Mouse (Mus musculus): ENCODE measurements around the gene Irgc1. TPM values are rescaled to one million over a fixed set of nuclear protein-coding genes. Genes with fewer than 3 reads are reported as not detected.

Irgc1 gene
- total and polyA plus RNA-seq, 2 experiments from 2014 or later = not detected

DNA sequence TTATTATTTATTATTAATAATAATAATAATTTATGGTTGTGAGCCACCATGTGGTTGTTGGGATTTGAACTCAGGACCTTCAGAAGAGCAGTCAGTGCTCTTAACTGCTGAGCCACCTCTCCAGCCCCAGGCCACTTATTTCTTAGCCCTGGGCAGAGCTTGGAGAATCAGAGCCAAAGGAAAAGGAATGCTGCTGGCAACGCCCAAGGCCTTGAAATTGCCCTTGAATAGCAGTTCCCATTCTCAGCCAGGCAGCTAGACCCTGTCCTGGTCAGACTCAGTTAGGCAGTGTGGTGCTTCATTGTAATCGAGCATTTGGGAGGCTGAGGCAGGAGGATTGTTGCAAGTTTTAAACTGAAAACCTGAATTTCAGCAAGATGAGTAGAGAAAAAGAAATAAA is 2.1 kb upstream of the Irgc1 start:
- ATAC-seq (no peak), DNase-seq (ENCODE audit: low spot score) (no peak)
- H3K4me1 ChIP-seq (ENCODE audit: insufficient read depth, low read length) = no peaks in the 10 kb centered on the region
- H3K27me3 ChIP-seq (ENCODE audit: insufficient read depth, low read length) = no peaks in the 10 kb centered on the region
- H3K4me2 ChIP-seq (ENCODE audit: low read depth, low read length) = no peak overlapping the region
- H3K36me3 ChIP-seq (ENCODE audit: insufficient read depth, low read length) = no peaks in the 10 kb centered on the region
- TF ChIP-seq CTCF (IDR thresholded peaks at IDR 0.05; ENCODE audit: low read depth) = no peak
- no peaks in the 10 kb centered on the region for H3K9me3 ChIP-seq (ENCODE audit: low read length)
- H3K9ac ChIP-seq (replicated peaks; ENCODE audit: low read length) = no peak overlapping the region
- H3K4me3 ChIP-seq (ENCODE audit: low read length) = no peak overlapping the region
- no peak overlapping the region for H3K27ac ChIP-seq
- WGBS = 67% methylated on average over 2 of the region's 2 CpGs

GRCm38 (mm10) chr7:24450585-24451017 is 1.5 kb downstream of the Irgc1 start:
- ATAC-seq (no peak), DNase-seq (ENCODE audit: low spot score) (no peak)
- H3K4me3 ChIP-seq (ENCODE audit: low read length) = no peak overlapping the region
- no peaks in the 10 kb centered on the region for H3K36me3 ChIP-seq (ENCODE audit: insufficient read depth, low read length)
- no peak for TF ChIP-seq CTCF (IDR thresholded peaks at IDR 0.05; ENCODE audit: low read depth)
- H3K27ac ChIP-seq = no peak overlapping the region
- WGBS = 62% methylated on average over 9 of the region's 9 CpGs
- no peaks in the 10 kb centered on the region for H3K27me3 ChIP-seq (ENCODE audit: insufficient read depth, low read length)
- no peaks in the 10 kb centered on the region for H3K4me1 ChIP-seq (ENCODE audit: insufficient read depth, low read length)
- H3K4me2 ChIP-seq (ENCODE audit: low read depth, low read length) = no peak overlapping the region
- no peaks in the 10 kb centered on the region for H3K9me3 ChIP-seq (ENCODE audit: low read length)
- no peak overlapping the region for H3K9ac ChIP-seq (replicated peaks; ENCODE audit: low read length)

GRCm38 (mm10) chr7:24448782-24449517 is 3.1 kb downstream of the Irgc1 start:
- Histone ChIP-seq H3K9ac (replicated peaks; ENCODE audit: low read length) (no peak overlapping the region), H3K4me2 (ENCODE audit: low read depth, low read length) (no peak overlapping the region), H3K4me1 (ENCODE audit: insufficient read depth, low read length) (no peaks in the 10 kb centered on the region), H3K27me3 (ENCODE audit: insufficient read depth, low read length) (no peaks in the 10 kb centered on the region), H3K4me3 (ENCODE audit: low read length) (no peak overlapping the region), H3K27ac (no peak overlapping the region), H3K36me3 (ENCODE audit: insufficient read depth, low read length) (no peaks in the 10 kb centered on the region), H3K9me3 (ENCODE audit: low read length) (no peaks in the 10 kb centered on the region)
- peak; percentile 61; the same call in 1 of the 2 replicates for ATAC-seq
- peak; percentile 12 for DNase-seq (ENCODE audit: low spot score)
- 58% methylated on average over 14 of the region's 14 CpGs for WGBS
- no peak for TF ChIP-seq CTCF (IDR thresholded peaks at IDR 0.05; ENCODE audit: low read depth)

DNA sequence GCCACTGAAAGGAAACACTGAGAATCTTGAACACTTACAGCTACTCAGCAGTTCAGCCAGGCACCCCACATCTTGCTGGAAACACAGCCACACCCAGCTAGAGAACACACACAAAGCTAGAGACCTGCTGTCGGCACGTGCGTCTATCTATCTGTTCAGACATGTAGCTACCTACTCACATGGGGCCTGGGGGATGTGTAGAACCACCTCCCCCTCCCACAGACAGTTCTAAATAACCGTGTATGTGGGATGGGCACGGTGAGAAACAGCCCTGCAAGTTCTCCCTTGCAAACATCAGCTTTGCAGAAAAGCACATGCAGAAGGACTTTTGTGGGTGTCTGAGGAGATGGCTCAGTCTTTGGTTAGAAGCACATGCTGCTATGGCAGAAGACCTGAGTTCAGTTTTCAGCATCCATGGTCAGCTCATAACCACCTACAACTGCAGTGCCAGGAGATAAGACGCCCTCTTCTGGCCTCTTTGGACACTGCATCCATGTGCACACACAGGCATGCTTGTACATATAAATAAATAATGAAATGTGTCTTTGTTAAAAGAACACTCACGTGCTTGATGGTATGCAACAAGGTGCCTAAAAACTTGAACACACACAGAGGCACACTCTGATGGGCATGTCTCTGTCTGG is 5.3 kb downstream of the Irgc1 start:
- TF ChIP-seq CTCF (IDR thresholded peaks at IDR 0.05; ENCODE audit: low read depth) = peak; percentile 26
- WGBS = 80% methylated on average over 7 of the region's 7 CpGs
- H3K4me2 ChIP-seq (ENCODE audit: low read depth, low read length) = no peak overlapping the region
- H3K27ac ChIP-seq = no peak overlapping the region
- no peak overlapping the region for H3K4me3 ChIP-seq (ENCODE audit: low read length)
- no peak for DNase-seq (ENCODE audit: low spot score)
- H3K36me3 ChIP-seq (ENCODE audit: insufficient read depth, low read length) = no peaks in the 10 kb centered on the region
- H3K27me3 ChIP-seq (ENCODE audit: insufficient read depth, low read length) = no peaks in the 10 kb centered on the region
- no peaks in the 10 kb centered on the region for H3K9me3 ChIP-seq (ENCODE audit: low read length)
- H3K4me1 ChIP-seq (ENCODE audit: insufficient read depth, low read length) = no peaks in the 10 kb centered on the region
- ATAC-seq = no peak
- H3K9ac ChIP-seq (replicated peaks; ENCODE audit: low read length) = no peak overlapping the region

DNA sequence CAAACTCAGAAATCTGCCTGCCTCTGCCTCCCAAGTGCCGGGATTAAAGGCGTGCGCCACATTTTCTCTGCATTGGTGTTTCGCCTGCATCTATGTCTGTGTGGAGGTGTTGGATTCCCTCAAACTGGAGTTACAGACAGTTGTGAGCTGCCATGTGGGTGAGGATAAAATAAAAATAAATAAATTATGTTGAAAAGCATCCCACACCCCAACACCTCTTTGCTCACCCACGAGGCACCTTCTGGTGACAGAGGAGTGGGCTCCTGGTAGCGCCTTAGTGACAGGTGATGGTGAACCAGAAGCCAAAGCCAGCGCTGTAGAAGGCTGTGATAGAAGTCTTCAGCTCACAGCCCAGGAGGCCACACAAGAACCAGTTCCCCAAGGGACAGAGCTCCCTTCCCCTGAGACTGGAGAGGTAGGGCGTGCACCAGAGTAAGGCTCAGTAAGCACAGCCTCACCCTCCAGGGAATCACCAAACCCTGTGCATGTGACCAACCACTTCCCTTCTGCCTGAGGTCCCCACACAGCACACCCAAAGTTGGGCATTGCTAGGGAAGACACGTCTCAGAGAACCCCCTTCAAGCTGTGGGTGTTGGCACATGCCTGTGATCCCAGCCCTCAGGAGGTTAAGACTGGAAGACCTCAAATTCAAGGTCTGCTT is 6.7 kb downstream of the Irgc1 start:
- H3K9me3 ChIP-seq (ENCODE audit: low read length) = no peaks in the 10 kb centered on the region
- no peaks in the 10 kb centered on the region for H3K27me3 ChIP-seq (ENCODE audit: insufficient read depth, low read length)
- no peak for DNase-seq (ENCODE audit: low spot score)
- H3K4me1 ChIP-seq (ENCODE audit: insufficient read depth, low read length) = no peaks in the 10 kb centered on the region
- TF ChIP-seq CTCF (IDR thresholded peaks at IDR 0.05; ENCODE audit: low read depth) = no peak
- ATAC-seq = no peak
- no peak overlapping the region for H3K4me2 ChIP-seq (ENCODE audit: low read depth, low read length)
- no peak overlapping the region for H3K27ac ChIP-seq
- 90% methylated on average over 9 of the region's 9 CpGs for WGBS
- no peaks in the 10 kb centered on the region for H3K36me3 ChIP-seq (ENCODE audit: insufficient read depth, low read length)
- no peak overlapping the region for H3K4me3 ChIP-seq (ENCODE audit: low read length)
- no peak overlapping the region for H3K9ac ChIP-seq (replicated peaks; ENCODE audit: low read length)

DNA sequence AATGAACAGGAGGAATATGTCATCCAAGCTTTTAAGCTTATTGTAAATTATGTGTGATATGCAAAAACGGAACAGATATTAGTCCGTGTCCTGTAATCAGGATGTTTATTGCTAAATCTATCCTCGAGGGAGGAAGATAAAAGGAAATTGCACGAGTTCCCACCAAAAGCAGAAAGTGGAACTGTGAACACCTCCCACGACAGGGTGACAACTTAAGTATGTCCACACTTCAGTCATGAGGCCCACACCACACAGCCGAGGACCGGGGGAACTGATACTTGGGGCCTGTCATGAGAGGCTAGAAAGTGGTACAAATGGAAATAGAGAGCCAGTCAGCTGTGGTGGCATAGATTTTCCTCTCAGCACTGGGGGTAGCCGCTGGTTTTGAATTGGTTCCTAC is 9.8 kb downstream of the Irgc1 start:
- Histone ChIP-seq H3K27ac (no peak overlapping the region), H3K9me3 (ENCODE audit: low read length) (no peaks in the 10 kb centered on the region), H3K4me1 (ENCODE audit: insufficient read depth, low read length) (no peaks in the 10 kb centered on the region), H3K27me3 (ENCODE audit: insufficient read depth, low read length) (no peaks in the 10 kb centered on the region), H3K4me3 (ENCODE audit: low read length) (no peak overlapping the region), H3K9ac (replicated peaks; ENCODE audit: low read length) (no peak overlapping the region), H3K4me2 (ENCODE audit: low read depth, low read length) (no peak overlapping the region), H3K36me3 (ENCODE audit: insufficient read depth, low read length) (no peaks in the 10 kb centered on the region)
- 79% methylated on average over 8 of the region's 8 CpGs for WGBS
- DNase-seq (ENCODE audit: low spot score) = no peak
- no peak for TF ChIP-seq CTCF (IDR thresholded peaks at IDR 0.05; ENCODE audit: low read depth)
- ATAC-seq = no peak
